Mouse (Mus musculus) cerebellum, postnatal 36 days (tissue): Measurements from ENCODE around the gene Rcbtb2.
A peak's percentile ranks its signal among the peaks of the same experiment; 100 is the strongest.

Source experiments
- DNase-seq, 2 experiments: peaks; one replicate each; pipeline ENCODE4 v3.0.0; 2021 to 2022; ENCODE audit warnings: mixed read lengths in 2 of 2

Rcbtb2 gene

DNA sequence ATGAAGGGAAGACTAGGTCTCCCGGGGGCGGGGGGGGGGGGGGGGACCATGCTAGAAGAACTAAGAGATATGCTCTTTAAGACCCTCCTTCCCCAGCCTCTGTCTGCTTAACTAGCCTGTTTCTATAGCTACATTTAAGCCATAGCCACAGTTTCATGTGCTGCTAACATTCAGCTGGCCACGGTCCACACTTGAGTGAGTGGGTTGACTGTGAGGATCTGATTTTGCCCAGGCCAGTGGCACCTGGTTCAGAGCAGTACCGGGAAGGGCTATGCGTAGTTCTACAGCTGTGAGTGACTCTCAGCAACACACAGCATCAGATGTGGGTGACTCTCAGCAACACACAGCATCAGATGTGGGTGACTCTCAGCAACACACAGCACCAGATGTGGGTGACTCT is 38.5 kb downstream of the Rcbtb2 start:
- DNase-seq, result no peak

DNA sequence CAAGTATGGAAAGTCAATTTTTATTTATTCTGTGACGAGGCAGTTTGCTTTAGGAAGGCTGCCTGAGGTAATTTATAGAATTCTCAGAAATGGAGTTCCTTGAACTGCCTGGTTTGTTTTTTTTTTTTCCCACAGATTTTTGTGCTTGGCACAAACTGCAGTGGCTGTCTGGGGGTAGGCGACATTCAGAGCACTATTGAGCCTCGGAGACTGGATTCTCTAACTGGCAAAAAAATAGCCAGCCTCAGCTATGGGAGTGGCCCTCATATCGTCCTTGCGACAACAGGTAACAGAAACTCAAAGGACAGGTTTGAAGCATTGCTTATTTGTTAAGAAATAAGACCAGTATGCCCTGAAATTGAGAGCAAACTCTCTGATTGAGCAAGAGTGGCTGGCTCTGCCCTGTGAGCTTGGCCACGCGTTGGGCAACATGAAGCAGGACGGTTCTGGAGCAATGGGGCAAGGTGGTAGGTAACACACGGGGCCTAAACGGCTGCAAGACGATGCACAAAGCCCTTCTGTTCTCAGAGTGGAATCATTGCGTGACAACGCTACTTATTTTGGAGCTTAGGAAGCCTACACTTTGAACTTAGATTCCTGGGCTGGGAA is 39.5 kb downstream of the Rcbtb2 start:
- no peak for DNase-seq

DNA sequence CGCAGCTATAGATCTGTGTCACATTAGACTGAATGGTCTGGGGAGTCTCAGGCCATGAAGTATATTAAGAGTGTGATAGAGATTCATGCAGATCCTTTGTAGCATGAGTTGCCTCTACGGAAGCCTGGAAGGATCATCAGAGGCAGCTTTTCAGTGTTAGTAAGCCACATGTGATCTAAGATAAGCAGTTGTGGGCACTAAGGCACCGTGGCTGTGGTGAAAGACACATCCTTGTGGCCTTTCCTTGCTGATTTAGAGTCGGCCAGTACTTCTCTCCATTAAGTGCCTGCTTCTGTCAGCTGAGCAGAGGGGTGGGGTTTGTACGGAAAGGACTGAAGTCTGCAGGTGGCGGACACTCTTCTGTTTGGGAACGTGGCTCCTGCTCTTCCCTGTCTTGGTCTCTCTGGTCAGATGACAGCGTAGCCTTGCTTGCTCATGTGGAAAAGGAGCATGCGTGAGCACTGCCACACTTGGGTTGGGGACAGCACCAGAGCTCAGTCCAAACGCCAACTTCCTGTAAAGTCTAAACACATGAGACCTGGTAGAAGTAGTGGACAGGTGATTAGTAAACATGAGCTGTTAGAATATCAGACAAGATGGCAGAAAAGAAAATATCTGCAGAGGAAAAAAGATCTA is 40.6 kb downstream of the Rcbtb2 start:
- DNase-seq, result no peak

GRCm38 (mm10) chr14:73165136-73165535 is 42.3 kb downstream of the Rcbtb2 start:
- no peak for DNase-seq

- no peak for DNase-seq
Observed at GRCm38 (mm10) chr14:73168605-73169004, 45.8 kb downstream of the Rcbtb2 start.

- DNase-seq, result no peak
Observed at GRCm38 (mm10) chr14:73169926-73170844, 47.3 kb downstream of the Rcbtb2 start.

GRCm38 (mm10) chr14:73172196-73173011 is 49.6 kb downstream of the Rcbtb2 start:
- peak; percentile 54 to 63 for DNase-seq

- no peak for DNase-seq
Observed at GRCm38 (mm10) chr14:73173662-73174061, 50.8 kb downstream of the Rcbtb2 start.

GRCm38 (mm10) chr14:73174091-73174995 is 51.5 kb downstream of the Rcbtb2 start:
- DNase-seq, result no peak

GRCm38 (mm10) chr14:73175031-73175430 is 52.2 kb downstream of the Rcbtb2 start:
- DNase-seq, result no peak

GRCm38 (mm10) chr14:73175814-73176213 is 53.0 kb downstream of the Rcbtb2 start:
- no peak for DNase-seq

GRCm38 (mm10) chr14:73176266-73176665 is 53.4 kb downstream of the Rcbtb2 start:
- DNase-seq, result no peak

DNA sequence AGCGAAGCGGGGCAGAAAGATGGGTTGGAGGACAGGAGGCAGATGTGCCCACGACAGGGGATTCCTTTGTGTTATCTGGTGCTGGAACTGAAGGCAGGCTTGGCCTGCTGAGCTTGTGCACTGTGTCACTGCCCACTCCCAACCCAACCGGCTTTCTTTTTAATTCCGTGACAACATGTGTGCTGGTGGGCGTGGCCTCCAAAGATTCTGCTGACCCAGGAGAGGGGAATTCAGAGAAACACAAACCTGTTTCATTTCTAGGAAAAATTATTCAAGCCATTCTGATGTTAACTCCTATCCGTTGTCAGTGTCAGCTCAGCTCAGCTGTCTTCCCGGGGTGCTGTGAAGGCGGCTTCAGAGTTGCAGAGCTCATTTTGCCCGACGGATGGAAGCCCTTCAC is 55.1 kb downstream of the Rcbtb2 start:
- DNase-seq, result no peak

DNA sequence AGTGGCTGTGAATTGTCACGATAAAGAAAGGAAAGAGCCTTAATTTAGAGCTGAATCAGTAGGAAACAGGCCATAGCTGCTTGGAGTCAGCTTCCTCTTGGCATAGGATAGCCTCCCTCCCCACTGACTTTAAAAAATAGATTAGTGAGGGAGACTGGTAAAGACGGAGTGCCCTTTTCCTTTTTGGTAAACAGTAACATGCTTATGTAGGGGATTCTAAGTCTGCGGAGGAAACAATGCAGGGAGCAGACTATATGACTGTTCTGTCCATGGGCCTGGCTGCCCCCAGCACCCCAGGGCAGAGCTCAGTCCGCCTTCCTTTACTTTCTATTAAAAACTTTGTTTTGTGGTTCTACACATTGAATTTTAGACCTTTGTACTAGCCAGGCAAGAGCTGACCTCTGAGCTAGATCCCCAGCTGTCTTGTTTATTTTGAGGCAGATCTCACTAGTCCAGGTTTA is 56.4 kb downstream of the Rcbtb2 start:
- DNase-seq, result no peak

DNA sequence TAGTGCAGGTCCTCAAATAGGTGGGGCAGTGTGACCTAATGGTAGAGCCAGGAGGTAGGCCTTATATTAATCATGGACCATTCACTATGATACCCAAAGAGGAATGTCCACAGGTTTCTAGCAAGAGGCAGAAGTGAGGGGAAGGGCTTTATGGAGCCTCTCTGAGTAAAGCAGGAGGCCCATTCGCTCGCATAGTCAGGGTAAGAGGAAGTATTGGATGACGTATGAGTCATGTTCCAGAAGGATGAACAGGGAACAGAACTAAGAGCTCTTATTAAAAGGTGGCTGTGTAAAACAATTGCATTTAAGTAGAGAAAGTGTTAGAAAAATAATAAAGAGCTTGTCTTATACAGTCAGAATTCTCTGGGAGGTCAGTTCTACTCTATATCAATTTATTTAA is 57.8 kb downstream of the Rcbtb2 start:
- no peak for DNase-seq

DNA sequence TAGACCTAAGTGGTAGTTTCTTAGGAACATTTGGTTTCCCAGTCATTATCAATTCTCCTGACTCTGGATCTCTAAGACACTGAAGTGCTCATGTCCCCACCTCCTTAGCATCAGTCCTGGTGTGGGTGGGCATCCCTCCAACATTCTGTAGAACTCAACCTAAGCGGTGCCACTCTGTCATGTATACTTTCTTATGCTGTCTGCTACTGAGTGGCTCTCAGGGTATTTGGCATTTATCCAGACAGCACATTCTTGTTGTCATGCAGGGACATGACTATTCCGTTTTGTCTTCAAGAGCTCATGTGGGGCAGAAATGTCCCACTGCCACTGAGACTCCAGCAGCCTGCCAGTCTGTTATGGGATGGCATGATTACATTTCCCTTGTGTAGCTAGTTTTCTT is 58.3 kb downstream of the Rcbtb2 start:
- DNase-seq, result no peak

DNA sequence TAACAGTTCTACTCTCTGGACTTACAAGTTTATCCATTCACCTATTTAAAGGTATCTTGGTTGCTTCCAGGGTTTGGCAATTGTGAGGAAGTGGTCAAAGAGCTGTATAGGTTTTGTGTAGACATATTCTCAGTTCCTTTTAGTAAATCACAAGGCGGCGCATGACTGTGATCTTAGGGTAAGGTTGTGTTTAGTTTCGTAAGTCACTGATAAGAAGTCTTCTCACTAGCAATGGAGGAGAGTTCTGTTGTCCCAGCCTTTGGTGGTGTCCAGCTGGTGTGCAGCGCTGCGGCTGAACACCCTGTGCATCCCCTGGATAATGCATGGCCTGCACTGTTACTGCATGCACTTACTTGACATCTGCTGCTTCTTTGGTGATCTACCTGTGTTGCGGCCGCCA is 64.0 kb downstream of the Rcbtb2 start:
- DNase-seq, result no peak

DNA sequence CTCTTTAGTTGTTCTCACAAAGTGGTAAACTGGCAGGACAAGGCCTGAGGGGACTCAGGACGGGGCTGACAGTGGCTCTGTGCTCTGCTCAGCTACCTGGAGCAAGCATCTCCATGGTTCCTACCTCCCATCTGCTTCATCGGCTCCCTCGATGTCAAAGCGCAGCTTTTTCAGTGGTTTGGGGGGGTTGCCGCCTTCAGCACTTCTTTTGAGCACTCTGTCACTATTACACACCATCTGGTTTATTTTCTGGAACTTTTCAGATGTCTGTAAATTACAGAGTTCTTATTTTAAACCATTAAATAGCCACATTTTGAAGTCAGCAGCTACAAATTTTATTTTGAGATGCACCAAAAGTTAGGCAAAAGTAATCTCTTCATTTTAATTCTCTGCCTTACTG is 76.2 kb downstream of the Rcbtb2 start:
- DNase-seq, result no peak

DNA sequence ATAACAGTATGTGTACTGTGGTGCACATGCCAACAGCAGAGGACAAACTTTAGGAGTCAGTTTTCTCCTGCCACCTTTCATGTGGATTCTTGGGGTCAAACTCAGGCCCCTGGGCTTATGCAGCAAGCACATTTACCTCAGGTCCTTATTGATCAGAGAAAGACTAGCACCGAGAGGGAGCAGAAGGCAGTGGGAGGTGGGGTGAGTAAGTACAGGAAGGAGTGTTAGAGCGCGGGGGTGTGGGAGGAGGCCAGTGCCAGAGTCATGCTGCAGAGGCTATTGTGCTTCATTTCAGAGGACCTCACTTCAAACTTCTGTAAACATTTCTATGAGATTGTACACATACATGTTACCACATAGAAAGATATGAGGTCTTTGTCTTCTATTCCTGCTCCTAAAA is 78.6 kb downstream of the Rcbtb2 start:
- DNase-seq, result no peak

GRCm38 (mm10) chr14:73204016-73204415 is 81.2 kb downstream of the Rcbtb2 start:
- DNase-seq, result peak; percentile 5 to 28

DNA sequence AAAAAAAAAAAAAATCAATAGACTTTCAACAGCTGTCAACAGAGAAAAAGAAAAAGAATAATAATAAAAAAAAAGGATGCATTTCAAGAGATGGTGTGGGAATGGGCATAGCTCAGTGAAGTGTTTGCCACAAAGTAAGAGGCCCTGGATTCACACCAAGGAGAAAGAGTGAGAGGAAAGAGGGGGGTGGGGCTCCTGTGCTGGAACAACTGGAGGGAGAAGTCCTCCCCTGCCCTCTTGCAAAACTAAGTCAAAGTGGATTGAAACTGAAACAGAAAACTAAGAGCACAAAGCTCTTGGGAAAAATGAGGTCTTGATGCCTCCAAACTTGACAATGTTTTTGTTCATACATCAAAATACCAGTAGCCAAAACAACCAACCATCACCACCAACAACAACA is 86.4 kb downstream of the Rcbtb2 start:
- no peak for DNase-seq

- no peak for DNase-seq
Observed at GRCm38 (mm10) chr14:73210196-73210595, 87.4 kb downstream of the Rcbtb2 start.
